Mouse (Mus musculus) cortical plate, adult 2 months (tissue): ENCODE results near the gene Camkmt.

Experiments used
- CTCF ChIP-seq: fragments of 200-500 bp; IDR thresholded peaks from 2 replicates; pipeline ENCODE4 v1.5.1; 2011; ENCODE audit warnings: mild to moderate bottlenecking, control low read depth, low read length; ENCODE audit not compliant: insufficient read depth; ENCODE audit errors: extremely low read depth
- POLR2A ChIP-seq: fragments of 200-500 bp; IDR thresholded peaks from 2 replicates; pipeline ENCODE4 v1.6.1; 2011; ENCODE audit warnings: mild to moderate bottlenecking, low read length, control low read depth; ENCODE audit not compliant: insufficient read depth; ENCODE audit errors: extremely low read depth

- no peak for TF ChIP-seq CTCF
- TF ChIP-seq POLR2A, result no peak
Measured at GRCm38 (mm10) chr17:85160786-85161185, 70.4 kb downstream of the Camkmt start.
